Mouse (Mus musculus): ENCODE measurements around the gene Nktr. TPM values are rescaled to one million over a fixed set of nuclear protein-coding genes. Genes with fewer than 3 reads are reported as not detected.

Gene Nktr
- polyA plus RNA-seq, 1 experiment from 2014 or later: 46.3 TPM

DNA sequence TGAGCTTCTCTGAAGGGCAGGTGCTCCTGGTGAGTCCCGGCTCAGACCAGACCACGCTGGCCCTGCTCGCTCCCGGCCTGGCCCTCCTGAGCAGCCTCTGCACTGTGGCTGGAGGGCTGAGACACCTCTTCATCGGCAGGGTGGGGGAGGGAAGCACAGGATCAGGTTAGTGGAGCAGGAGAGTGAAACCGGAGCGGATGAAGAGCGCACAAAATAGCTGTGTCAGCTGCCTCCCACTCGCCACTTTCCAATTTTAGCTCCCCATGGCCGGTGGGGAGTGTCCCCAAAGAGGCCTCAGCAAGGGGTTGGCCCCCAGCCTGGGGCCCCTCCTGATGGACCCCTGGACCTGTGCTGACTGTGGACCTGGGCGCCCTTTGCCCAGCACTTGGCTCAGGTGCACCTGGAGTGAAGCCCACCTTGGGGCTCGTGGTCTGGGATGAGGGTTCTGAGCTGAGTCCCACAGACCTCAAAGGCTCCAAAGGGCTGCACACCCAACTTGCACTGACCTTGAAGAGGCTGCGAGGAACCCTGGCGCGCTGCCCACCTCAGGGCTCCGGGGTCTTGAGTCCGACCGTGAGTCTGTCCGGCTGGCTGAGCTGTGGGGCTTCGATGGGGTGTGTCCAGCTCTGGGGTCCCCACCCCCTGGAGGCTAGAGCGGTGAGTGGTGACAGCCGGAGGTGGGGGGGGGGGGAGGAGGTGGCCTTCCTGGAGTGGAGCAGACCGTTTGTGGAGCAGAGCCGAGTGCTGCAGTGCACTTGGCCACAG, 73.0 kb downstream of the Nktr start, which contains the start of gene Hhatl:
Gene Hhatl (minus strand): TSS at position 751 of the 765 bp plus-strand sequence.
- no peaks in the 10 kb centered on the region for H3K9me3 ChIP-seq (ENCODE audit: control insufficient read depth, low read length)
- no peak within 1 kb of the TSS; the same call in 1 of the 2 replicates for H3K27ac ChIP-seq (ENCODE audit: low read length)
- H3K4me2 ChIP-seq (ENCODE audit: low read depth, low read length): 0 out of 2 replicates have a peak within 1 kb of the TSS, but pooled peaks have one; percentile 4
- peaks cover 5% of the 10 kb centered on the region; the same call in 1 of the 2 replicates for H3K4me1 ChIP-seq (ENCODE audit: control insufficient read depth, insufficient read depth, low read length)
- no peak within 1 kb of the TSS for H3K9ac ChIP-seq (ENCODE audit: low read depth, low read length)
- H3K4me3 ChIP-seq (ENCODE audit: low read length): no peak within 1 kb of the TSS
- 44% methylated on average over 24 of the region's 24 CpGs for WGBS
- peak; percentile 27; the same call in 1 of the 2 replicates for ATAC-seq
- H3K36me3 ChIP-seq (ENCODE audit: control insufficient read depth, insufficient read depth, low read length): no peaks in the 10 kb centered on the region
- H3K27me3 ChIP-seq (replicated peaks; ENCODE audit: control insufficient read depth, insufficient read depth, low read length): no peaks in the 10 kb centered on the region

- 46% methylated on average over 1 of the region's 1 CpGs for WGBS
- peaks cover 13% of the 10 kb centered on the region for H3K4me1 ChIP-seq (ENCODE audit: control insufficient read depth, insufficient read depth, low read length)
- no peaks in the 10 kb centered on the region for H3K9me3 ChIP-seq (ENCODE audit: control insufficient read depth, low read length)
- H3K27me3 ChIP-seq (replicated peaks; ENCODE audit: control insufficient read depth, insufficient read depth, low read length): no peaks in the 10 kb centered on the region
- H3K9ac ChIP-seq (ENCODE audit: low read depth, low read length): no peak overlapping the region
- no peak overlapping the region for H3K4me2 ChIP-seq (ENCODE audit: low read depth, low read length)
- no peak overlapping the region for H3K4me3 ChIP-seq (ENCODE audit: low read length)
- ATAC-seq: no peak
- H3K27ac ChIP-seq (ENCODE audit: low read length): no peak overlapping the region
- H3K36me3 ChIP-seq (ENCODE audit: control insufficient read depth, insufficient read depth, low read length): no peaks in the 10 kb centered on the region
Measured at GRCm38 (mm10) chr9:121794972-121795539, 76.1 kb downstream of the Nktr start.

- ATAC-seq: peak; percentile 83
- 14% methylated on average over 12 of the region's 12 CpGs for WGBS
Measured at GRCm38 (mm10) chr9:121797722-121798121, 78.8 kb downstream of the Nktr start.

GRCm38 (mm10) chr9:121798887-121799520, 80.0 kb downstream of the Nktr start:
- no peak; the same call in 1 of the 2 replicates for ATAC-seq
- Histone ChIP-seq H3K4me1 (ENCODE audit: control insufficient read depth, insufficient read depth, low read length) (peaks cover 8% of the 10 kb centered on the region; the same call in 1 of the 2 replicates), H3K27ac (ENCODE audit: low read length) (no peak overlapping the region), H3K9me3 (ENCODE audit: control insufficient read depth, low read length) (no peaks in the 10 kb centered on the region), H3K4me2 (ENCODE audit: low read depth, low read length) (no peak overlapping the region), H3K27me3 (replicated peaks; ENCODE audit: control insufficient read depth, insufficient read depth, low read length) (no peaks in the 10 kb centered on the region), H3K36me3 (ENCODE audit: control insufficient read depth, insufficient read depth, low read length) (no peaks in the 10 kb centered on the region), H3K9ac (ENCODE audit: low read depth, low read length) (0 out of 2 replicates have a peak overlapping the region, but pooled peaks have one; percentile 7), H3K4me3 (ENCODE audit: low read length) (no peak overlapping the region)
- WGBS: 47% methylated on average over 6 of the region's 6 CpGs

More at GRCm38 (mm10) chr9:121797722-121798121, 78.8 kb downstream of the Nktr start:
- Histone ChIP-seq H3K9me3 (ENCODE audit: control insufficient read depth, low read length) (no peaks in the 10 kb centered on the region), H3K36me3 (ENCODE audit: control insufficient read depth, insufficient read depth, low read length) (no peaks in the 10 kb centered on the region), H3K9ac (ENCODE audit: low read depth, low read length) (0 out of 2 replicates have a peak overlapping the region, but pooled peaks have one; percentile 15), H3K27ac (ENCODE audit: low read length) (no peak overlapping the region), H3K4me2 (ENCODE audit: low read depth, low read length) (peak overlapping the region; percentile 28), H3K4me1 (ENCODE audit: control insufficient read depth, insufficient read depth, low read length) (peaks cover 8% of the 10 kb centered on the region; the same call in 1 of the 2 replicates), H3K27me3 (replicated peaks; ENCODE audit: control insufficient read depth, insufficient read depth, low read length) (no peaks in the 10 kb centered on the region), H3K4me3 (ENCODE audit: low read length) (peak overlapping the region; percentile 24; the same call in 1 of the 2 replicates)

- no peak overlapping the region for H3K27ac ChIP-seq (ENCODE audit: low read length)
- no peak for ATAC-seq
- H3K9ac ChIP-seq (ENCODE audit: low read depth, low read length): no peak overlapping the region
- no peaks in the 10 kb centered on the region for H3K27me3 ChIP-seq (replicated peaks; ENCODE audit: control insufficient read depth, insufficient read depth, low read length)
- H3K4me1 ChIP-seq (ENCODE audit: control insufficient read depth, insufficient read depth, low read length): peaks cover 8% of the 10 kb centered on the region; the same call in 1 of the 2 replicates
- H3K9me3 ChIP-seq (ENCODE audit: control insufficient read depth, low read length): no peaks in the 10 kb centered on the region
- H3K4me3 ChIP-seq (ENCODE audit: low read length): no peak overlapping the region
- H3K36me3 ChIP-seq (ENCODE audit: control insufficient read depth, insufficient read depth, low read length): no peaks in the 10 kb centered on the region
- WGBS: 54% methylated on average over 7 of the region's 7 CpGs
- no peak overlapping the region for H3K4me2 ChIP-seq (ENCODE audit: low read depth, low read length)
Measured at GRCm38 (mm10) chr9:121802747-121803146, 83.8 kb downstream of the Nktr start.

Other genes with a start within 250 kb of the Nktr start
- 65.7 and 70.7 TPM in 2 replicates for gene Cck, start 223.5 kb upstream of the Nktr start, polyA plus RNA-seq (2015; fragmentation: Nextera tagmentation; extraction: Ambion mirVana)
- gene Lyzl4, start 77.1 kb upstream of the Nktr start, polyA plus RNA-seq (2015; fragmentation: Nextera tagmentation; extraction: Ambion mirVana): not detected in 2 replicates
- 6.8 and 8.9 TPM in 2 replicates for gene Vipr1, start 76.5 kb upstream of the Nktr start, polyA plus RNA-seq (2015; fragmentation: Nextera tagmentation; extraction: Ambion mirVana)
- gene Sec22c, start 13.7 kb upstream of the Nktr start, polyA plus RNA-seq (2015; fragmentation: Nextera tagmentation; extraction: Ambion mirVana): 16.1 and 16.4 TPM in 2 replicates
- 124 and 144 TPM in 2 replicates for gene Ss18l2, start 8.8 kb upstream of the Nktr start, polyA plus RNA-seq (2015; fragmentation: Nextera tagmentation; extraction: Ambion mirVana)
- 4.0 and 4.8 TPM in 2 replicates for gene Zfp651, start 40.2 kb downstream of the Nktr start, polyA plus RNA-seq (2015; fragmentation: Nextera tagmentation; extraction: Ambion mirVana)
- gene Klhl40, start 58.4 kb downstream of the Nktr start, polyA plus RNA-seq (2015; fragmentation: Nextera tagmentation; extraction: Ambion mirVana): 0.27 and 0.32 TPM in 2 replicates
- gene Hhatl, start 73.3 kb downstream of the Nktr start, polyA plus RNA-seq (2015; fragmentation: Nextera tagmentation; extraction: Ambion mirVana): 1.2 and 2.1 TPM in 2 replicates
- gene Ccdc13, start 120.3 kb downstream of the Nktr start, polyA plus RNA-seq (2015; fragmentation: Nextera tagmentation; extraction: Ambion mirVana): 0.66 and 0.81 TPM in 2 replicates
- 149 and 162 TPM in 2 replicates for gene Higd1a, start 139.2 kb downstream of the Nktr start, polyA plus RNA-seq (2015; fragmentation: Nextera tagmentation; extraction: Ambion mirVana)
- 0.62 and 0.98 TPM in 2 replicates for gene Ackr2, start 179.2 kb downstream of the Nktr start, polyA plus RNA-seq (2015; fragmentation: Nextera tagmentation; extraction: Ambion mirVana)
- not detected in 2 replicates for gene Cyp8b1, start 197.1 kb downstream of the Nktr start, polyA plus RNA-seq (2015; fragmentation: Nextera tagmentation; extraction: Ambion mirVana)
- 2.7 and 3.5 TPM in 2 replicates for gene Fam198a, start 231.8 kb downstream of the Nktr start, polyA plus RNA-seq (2015; fragmentation: Nextera tagmentation; extraction: Ambion mirVana)